Mouse (Mus musculus) kidney, adult 2 months (tissue): Measurements from ENCODE around the gene Btbd1. TPM values are rescaled to one million over a fixed set of nuclear protein-coding genes. Genes with fewer than 3 reads are reported as not detected.

Source experiments
- DNase-seq: peaks from one replicate; pipeline ENCODE4 v3.0.0; 2021
- H3K27ac ChIP-seq: fragments of 200-500 bp; 2 replicates; pipeline ENCODE4 v1.5.1; 2012; ENCODE audit warnings: low read depth, low read length, control low read depth, inconsistent platforms; ENCODE audit not compliant: insufficient read depth
- H3K27me3 ChIP-seq: fragments of 200-500 bp; replicated peaks from 2 replicates; pipeline ENCODE4 v1.6.1; 2012; ENCODE audit warnings: mild to moderate bottlenecking, moderate library complexity, low read length, inconsistent platforms; ENCODE audit not compliant: control insufficient read depth, insufficient read depth
- H3K36me3 ChIP-seq: fragments of 200-500 bp; 2 replicates; pipeline ENCODE4 v1.6.1; 2012; ENCODE audit warnings: mild to moderate bottlenecking, moderate library complexity, low read length, inconsistent platforms; ENCODE audit not compliant: control insufficient read depth, insufficient read depth
- H3K4me1 ChIP-seq: fragments of 200-500 bp; 2 replicates; pipeline ENCODE4 v1.6.1; 2011; ENCODE audit warnings: low read length; ENCODE audit not compliant: control insufficient read depth, insufficient read depth
- H3K4me3 ChIP-seq: fragments of 200-500 bp; 2 replicates; pipeline ENCODE4 v1.5.1; 2011; ENCODE audit warnings: mild to moderate bottlenecking, low read depth, low read length, control low read depth; ENCODE audit not compliant: insufficient read depth
- CTCF ChIP-seq: fragments of 200-500 bp; conservative IDR thresholded peaks from 2 replicates; pipeline ENCODE4 v1.5.1; 2011; ENCODE audit warnings: low read depth, mild to moderate bottlenecking, control low read depth, low read length, moderate library complexity, mixed read lengths; ENCODE audit not compliant: insufficient read depth, insufficient read length
- POLR2A ChIP-seq: fragments of 200-500 bp; IDR thresholded peaks from one replicate; pipeline ENCODE4 v1.6.1; 2011; ENCODE audit warnings: low read depth, low read length, control low read depth
- WGBS: fragments of 180-500 bp; shearing (Covaris S2); methylation state at CpG from one replicate; pipeline ENCODE4 v1.1.7; 2018; 5-methylcytosine and 5-hydroxymethylcytosine counted together
- polyA plus RNA-seq: library from polyadenylated mRNA; depleted of rRNA; stranded (reverse); fragments of >200 nt; gene quantifications from 2 replicates; pipeline ENCODE4 v1.2.3, GENCODE M21; 2012; rRNA removed

Gene Btbd1
- 24.3 and 28.1 TPM in 2 replicates for polyA plus RNA-seq

DNA sequence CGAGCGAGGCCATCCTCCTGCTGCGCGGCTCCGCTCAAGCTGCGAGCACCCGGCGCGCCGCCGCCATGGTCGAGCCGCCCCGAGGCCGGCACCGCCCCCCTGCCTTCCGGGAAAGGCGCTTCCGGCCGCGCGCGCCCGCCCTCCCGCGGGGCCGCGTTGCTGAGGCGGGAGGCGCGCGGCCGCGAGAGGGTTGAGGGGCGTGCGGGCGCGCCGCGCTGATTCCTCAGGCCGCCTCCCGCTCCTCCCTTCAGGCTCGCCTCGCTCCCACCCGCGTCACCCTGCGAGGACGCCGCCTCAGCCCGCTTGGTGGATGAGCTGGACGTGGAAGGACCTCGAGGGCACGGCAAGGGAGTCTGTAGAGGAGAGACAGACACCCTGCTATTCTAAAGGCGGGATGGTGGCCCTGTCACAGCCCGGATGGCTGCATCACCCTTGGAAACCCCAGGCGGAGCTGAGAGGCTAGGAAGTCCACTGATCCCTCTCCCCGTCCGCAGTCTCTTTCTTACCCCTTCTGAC, at the start of gene Btbd1:
TSS of gene Btbd1 (minus strand) at position 53 of the 516 bp plus-strand sequence.
- WGBS, result 1% methylated on average over 58 of the region's 58 CpGs
- TF ChIP-seq POLR2A (no peak), CTCF (no peak)
- peak; percentile 89 for DNase-seq
- Histone ChIP-seq H3K36me3 (no peaks in the 10 kb centered on the region), H3K4me1 (peaks cover 17% of the 10 kb centered on the region), H3K4me3 (peak within 1 kb of the TSS; percentile 95), H3K27ac (peak within 1 kb of the TSS; percentile 90), H3K27me3 (no peaks in the 10 kb centered on the region)

DNA sequence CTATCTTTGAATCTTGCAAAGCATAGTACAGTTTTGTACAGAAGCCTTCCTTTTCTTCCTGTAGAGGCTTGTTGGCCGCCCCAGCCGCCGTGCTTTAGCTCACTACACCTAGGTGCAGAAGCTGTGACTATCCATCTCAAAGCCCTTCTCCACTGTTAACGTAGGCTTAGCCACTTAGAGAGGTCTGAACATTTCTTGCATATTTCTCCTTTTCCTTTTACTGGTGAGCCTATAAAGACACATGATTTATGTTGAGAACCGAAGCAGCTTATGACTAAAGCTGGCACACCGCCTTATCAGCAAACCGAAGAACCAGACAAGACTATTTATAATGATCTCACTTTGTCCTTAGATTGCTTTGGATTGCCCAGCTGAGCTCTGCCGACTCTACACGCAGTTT, 46.1 kb upstream of the Btbd1 start:
- Histone ChIP-seq H3K36me3 (no peaks in the 10 kb centered on the region), H3K27ac (no peak overlapping the region), H3K4me3 (no peak overlapping the region), H3K27me3 (no peaks in the 10 kb centered on the region), H3K4me1 (no peaks in the 10 kb centered on the region)
- WGBS, result 51% methylated on average over 9 of the region's 9 CpGs
- DNase-seq, result peak; percentile 36
- no peak for TF ChIP-seq POLR2A
- TF ChIP-seq CTCF, result no peak

GRCm38 (mm10) chr7:81874636-81875035, 45.4 kb upstream of the Btbd1 start:
- DNase-seq, result peak; percentile 63
- Histone ChIP-seq H3K36me3 (no peaks in the 10 kb centered on the region), H3K4me1 (no peaks in the 10 kb centered on the region), H3K4me3 (no peak overlapping the region), H3K27ac (no peak overlapping the region), H3K27me3 (no peaks in the 10 kb centered on the region)
- no peak for TF ChIP-seq CTCF
- no peak for TF ChIP-seq POLR2A
- WGBS, result 48% methylated on average over 6 of the region's 6 CpGs

- Histone ChIP-seq H3K27me3 (no peaks in the 10 kb centered on the region), H3K36me3 (no peaks in the 10 kb centered on the region), H3K4me1 (no peaks in the 10 kb centered on the region), H3K4me3 (no peak overlapping the region), H3K27ac (no peak overlapping the region)
- TF ChIP-seq CTCF, result no peak
- TF ChIP-seq POLR2A, result no peak
- DNase-seq, result no peak
- 50% methylated on average over 1 of the region's 1 CpGs for WGBS
Observed at GRCm38 (mm10) chr7:81873807-81874206, 44.6 kb upstream of the Btbd1 start.

DNA sequence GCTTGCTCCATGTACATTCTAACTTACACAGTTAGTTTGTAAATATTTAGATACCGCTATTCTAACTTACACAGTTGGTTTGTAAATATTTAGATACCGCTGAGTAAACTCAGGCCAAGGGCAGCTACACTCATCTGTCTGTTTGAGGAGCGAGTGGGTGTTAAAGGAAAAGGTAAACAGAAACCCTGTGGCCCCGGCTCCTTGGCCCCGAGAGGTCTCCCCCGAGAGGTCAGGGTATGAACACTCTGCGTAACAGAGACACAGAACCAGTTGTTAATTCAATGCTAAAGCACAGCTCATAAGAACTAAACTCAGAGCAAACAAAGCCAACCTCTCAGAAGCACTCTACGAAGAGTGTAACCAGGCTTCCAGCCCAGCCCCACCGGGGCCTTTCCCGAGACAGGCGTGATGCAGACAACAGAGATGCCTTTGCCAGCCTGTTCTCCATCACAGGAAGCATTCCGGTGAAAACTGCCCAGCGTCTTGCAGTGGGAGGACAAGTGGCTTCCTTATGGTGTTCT, 43.3 kb upstream of the Btbd1 start:
- 75% methylated on average over 13 of the region's 13 CpGs for WGBS

GRCm38 (mm10) chr7:81868158-81868557, 38.9 kb upstream of the Btbd1 start:
- Histone ChIP-seq H3K4me3 (no peak overlapping the region), H3K36me3 (no peaks in the 10 kb centered on the region), H3K27me3 (no peaks in the 10 kb centered on the region), H3K27ac (no peak overlapping the region), H3K4me1 (no peaks in the 10 kb centered on the region; the same call in 1 of the 2 replicates)
- peak; percentile 85 for DNase-seq
- WGBS, result 23% methylated on average over 6 of the region's 6 CpGs
- no peak for TF ChIP-seq POLR2A
- TF ChIP-seq CTCF, result peak; percentile 93

More for the DNA sequence above, 43.3 kb upstream of the Btbd1 start:
- Histone ChIP-seq H3K4me3 (no peak overlapping the region), H3K4me1 (no peaks in the 10 kb centered on the region; the same call in 1 of the 2 replicates), H3K36me3 (no peaks in the 10 kb centered on the region), H3K27ac (no peak overlapping the region), H3K27me3 (no peaks in the 10 kb centered on the region)
- no peak for DNase-seq
- TF ChIP-seq CTCF (no peak), POLR2A (no peak)

DNA sequence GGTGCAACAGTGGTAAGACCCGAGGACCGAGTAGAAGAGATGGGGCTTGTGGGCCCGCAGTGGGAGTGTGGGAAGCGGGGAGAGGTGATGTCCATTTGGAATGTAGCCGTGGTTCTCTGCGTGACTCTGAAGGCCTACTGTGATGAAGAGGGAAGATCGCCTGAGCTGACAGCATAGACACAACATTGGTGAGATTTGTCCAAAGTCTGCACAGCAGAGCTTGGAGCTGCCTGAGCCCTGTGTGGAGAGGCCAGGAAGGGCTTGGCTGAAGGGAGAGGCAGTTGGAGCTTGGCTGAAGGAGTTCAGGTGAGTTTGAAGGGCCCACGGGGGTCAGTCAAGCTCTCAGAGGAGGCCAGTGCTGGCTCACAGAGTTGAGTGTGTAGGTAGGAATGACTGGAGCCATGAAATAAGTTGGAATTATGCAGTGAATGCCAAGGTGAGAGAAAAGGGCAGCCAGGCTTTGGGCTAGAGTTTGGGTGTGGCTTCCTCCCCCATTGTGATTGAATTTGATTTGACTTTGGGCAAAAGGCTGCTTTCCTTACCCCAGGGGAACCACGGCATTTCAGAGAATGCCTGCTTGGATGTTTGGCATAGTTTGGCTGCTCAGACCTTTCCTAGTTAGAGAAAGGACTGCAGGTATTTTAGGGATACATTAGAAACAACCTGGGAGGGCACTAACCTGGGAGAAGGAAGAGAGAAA, 38.1 kb upstream of the Btbd1 start:
- no peaks in the 10 kb centered on the region for H3K36me3 ChIP-seq
- no peak for DNase-seq
- WGBS, result 82% methylated on average over 9 of the region's 9 CpGs
- no peaks in the 10 kb centered on the region for H3K27me3 ChIP-seq
- no peak overlapping the region for H3K27ac ChIP-seq
- H3K4me3 ChIP-seq, result no peak overlapping the region
- TF ChIP-seq CTCF (no peak), POLR2A (no peak)
- H3K4me1 ChIP-seq, result no peaks in the 10 kb centered on the region; the same call in 1 of the 2 replicates
